Mouse (Mus musculus) cerebellum, adult 9-10 months (tissue): ENCODE results near the gene Fam160a2.
"Not testable (repeated sequence)": the region's sequence is repeated elsewhere in the genome, so short reads cannot be mapped to it uniquely, and the experiment has no call there.

ENCODE experiments used
- DNase-seq: peaks from one replicate; pipeline ENCODE4 v3.0.0; 2022

Fam160a2 gene

DNA sequence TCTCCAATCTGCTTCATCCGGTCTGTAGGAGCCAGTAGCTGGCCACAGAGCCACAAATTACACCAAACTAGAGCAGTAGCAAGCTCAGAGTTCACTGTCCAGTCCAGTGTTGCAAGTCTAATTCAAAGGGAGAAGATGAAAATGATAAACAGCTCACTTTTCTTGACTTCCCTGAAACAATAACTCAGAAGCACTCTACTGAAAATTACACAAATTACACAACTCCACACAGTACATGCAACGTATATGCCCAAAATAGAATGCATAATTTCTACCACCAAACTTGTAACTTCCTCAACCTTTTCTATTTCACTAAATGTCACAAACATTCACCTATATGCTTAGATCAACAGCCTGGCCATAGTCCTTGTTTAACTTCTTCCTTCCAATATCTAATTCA, 9.6 kb downstream of the Fam160a2 start:
- DNase-seq, result no peak

DNA sequence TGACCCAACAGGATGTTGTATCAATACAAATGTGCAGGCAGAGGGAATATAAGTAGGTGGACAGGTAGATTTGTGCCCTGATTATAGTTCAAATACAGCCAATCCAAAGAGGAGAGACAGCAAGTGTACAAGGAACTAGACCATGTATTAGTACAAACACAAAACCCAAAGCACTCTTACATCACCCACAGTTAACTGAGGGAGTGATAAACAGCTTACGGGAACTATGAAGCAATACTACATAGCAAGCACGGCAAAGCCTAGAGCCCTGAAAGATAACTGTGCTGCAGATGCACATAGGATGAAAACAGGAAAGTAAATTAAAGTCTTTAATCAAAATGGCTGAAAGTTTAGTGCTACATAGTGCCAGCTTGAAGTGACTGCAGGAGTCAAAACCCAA, 12.2 kb downstream of the Fam160a2 start:
- DNase-seq, result no peak

GRCm38 (mm10) chr7:105380329-105380728, 19.5 kb downstream of the Fam160a2 start:
- DNase-seq, result no peak

DNA sequence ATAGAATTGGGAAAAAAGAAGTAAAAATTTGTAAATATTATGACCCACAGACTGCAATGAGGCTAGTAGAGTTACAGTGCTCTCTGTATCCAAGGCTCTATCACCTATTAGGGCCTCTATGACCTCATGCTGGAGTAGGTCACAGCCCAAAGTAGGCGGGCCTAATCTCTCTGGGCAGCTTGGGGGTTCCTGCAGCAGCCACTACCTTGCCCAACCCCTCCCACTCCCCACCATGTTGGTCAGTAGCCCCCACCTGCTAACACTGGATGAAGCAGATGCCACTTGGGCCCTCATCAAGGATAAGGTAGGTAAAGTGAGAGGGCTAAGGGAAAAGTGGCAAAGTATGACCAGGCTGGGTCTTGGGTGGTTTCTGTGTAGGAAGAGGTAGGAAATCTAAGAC, 25.0 kb downstream of the Fam160a2 start, which contains the start of gene Gm5901:
TSS of gene Gm5901 (plus strand) at position 173 of the 400 bp plus-strand sequence.
- no peak for DNase-seq

DNA sequence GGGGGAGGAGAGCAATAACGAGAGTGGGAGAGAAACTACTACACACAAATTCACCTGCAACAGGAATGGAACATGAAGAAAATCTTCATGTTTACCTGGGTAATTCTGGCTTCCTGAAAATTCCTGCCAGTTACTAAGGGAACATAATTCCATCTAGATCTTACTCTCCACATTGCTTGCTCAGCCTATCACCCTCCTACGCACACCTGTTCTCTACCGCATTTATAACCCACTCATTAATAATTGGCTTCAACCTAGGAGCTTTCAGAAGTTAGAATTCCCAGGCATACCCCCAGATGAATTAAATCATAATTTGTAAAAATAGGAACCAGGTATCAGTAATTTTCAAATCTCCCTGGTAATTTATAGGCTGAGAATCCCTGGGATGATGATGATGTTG, 25.9 kb downstream of the Fam160a2 start:
- no peak for DNase-seq

- DNase-seq, result peak; percentile 25
These were observed 26.3 kb downstream of the Fam160a2 start for GRCm38 (mm10) chr7:105373509-105373908.

DNA sequence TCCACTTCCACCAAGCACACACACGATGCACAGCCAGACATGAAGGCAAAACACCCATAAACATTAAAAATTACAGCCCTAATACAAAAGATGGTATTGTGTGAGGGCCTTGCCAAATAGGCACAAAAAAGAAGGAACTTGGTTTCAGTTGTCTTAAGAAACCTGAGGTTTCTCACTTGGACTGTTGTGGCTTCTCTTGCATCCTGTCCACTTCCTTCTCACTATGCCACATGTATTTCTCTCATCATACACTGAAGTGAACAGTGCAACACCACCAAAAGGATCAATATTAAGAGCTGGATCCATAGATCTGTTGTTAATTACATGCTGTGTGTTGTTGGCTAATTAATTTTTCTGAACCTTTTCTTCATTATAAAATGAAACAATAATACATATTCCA, 26.9 kb downstream of the Fam160a2 start:
- no peak for DNase-seq

- no peak for DNase-seq
These were observed 31.3 kb downstream of the Fam160a2 start for GRCm38 (mm10) chr7:105368521-105368920.

DNA sequence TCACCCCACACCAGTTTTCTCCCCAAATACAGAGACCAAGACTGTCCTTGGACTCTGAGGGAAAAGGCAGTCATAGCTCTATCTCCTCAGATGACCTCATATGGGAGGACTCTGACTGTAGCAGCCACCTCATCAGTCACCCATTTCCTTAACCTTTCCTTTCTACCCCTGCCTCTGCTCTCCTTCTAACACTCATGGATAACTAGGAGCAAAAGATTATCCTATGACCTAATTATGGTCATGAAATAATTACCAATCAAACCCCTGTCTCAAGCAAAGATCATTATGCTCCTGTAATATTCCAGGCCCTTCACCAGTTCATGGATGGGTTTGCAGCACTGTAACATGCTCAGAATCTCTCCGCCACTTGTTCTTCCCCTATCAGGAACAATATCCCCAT, 31.9 kb downstream of the Fam160a2 start, which contains the start of gene Olfr692:
TSS of gene Olfr692 (plus strand) at position 301 of the 400 bp plus-strand sequence.
- no peak for DNase-seq

GRCm38 (mm10) chr7:105367268-105367667, 32.6 kb downstream of the Fam160a2 start:
- DNase-seq, result no peak

GRCm38 (mm10) chr7:105361713-105362112, 38.1 kb downstream of the Fam160a2 start:
- DNase-seq, result no peak

GRCm38 (mm10) chr7:105356487-105356886, 43.4 kb downstream of the Fam160a2 start:
- not testable (repeated sequence) for DNase-seq

GRCm38 (mm10) chr7:105356064-105356463, 43.8 kb downstream of the Fam160a2 start:
- DNase-seq, result not testable (repeated sequence)

- DNase-seq, result no peak
These were observed 57.1 kb downstream of the Fam160a2 start for GRCm38 (mm10) chr7:105342752-105343151.

- DNase-seq, result no peak
These were observed 57.7 kb downstream of the Fam160a2 start, which contains the start of gene Olfr691 for GRCm38 (mm10) chr7:105342170-105342569. TSS of gene Olfr691 (minus strand) at chr7:105342270.

DNA sequence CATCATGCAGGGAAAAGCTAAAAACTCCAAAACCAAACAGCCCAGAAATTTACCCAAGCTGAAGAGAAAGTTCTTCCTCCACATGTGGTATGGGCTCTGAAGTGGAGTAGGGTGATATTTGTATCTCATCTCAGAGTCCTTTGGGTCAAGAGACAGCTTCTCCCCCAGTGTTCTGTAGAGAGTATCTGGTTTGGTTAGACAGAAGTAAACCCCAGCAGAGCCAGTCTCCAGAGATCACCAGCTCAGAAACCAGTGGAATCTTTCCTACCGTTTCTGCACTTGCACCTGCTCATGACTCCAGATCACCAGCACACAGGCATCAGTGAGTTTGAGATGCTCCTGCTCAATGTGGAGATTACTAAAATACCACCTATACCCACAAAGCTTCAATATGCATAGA, 65.8 kb downstream of the Fam160a2 start, which contains the start of gene Olfr690:
TSS of gene Olfr690 (minus strand) at position 101 of the 400 bp plus-strand sequence.
- DNase-seq, result no peak

DNA sequence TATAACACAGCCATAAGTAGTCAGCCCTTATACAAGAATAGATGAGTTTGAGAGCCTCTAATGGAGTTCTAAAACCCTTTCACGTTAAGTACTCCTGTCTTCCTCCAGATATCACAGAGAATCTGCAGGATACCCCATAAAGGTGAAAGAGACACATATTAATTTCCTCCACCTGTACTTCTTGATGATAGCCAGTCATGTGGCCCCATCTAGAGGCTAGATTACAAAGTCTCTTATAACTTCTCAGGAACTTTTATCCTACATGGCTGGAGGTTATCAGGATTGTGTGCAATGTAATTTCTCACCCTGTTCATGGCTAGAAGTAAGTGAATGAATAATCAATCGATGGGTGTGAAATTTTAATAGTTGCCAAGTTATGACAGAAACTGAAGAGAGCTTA, 74.6 kb downstream of the Fam160a2 start:
- no peak for DNase-seq
